Mouse (Mus musculus) retina, adult 2 months (tissue): ENCODE measurements around the gene Pitx1.

Source experiments
- DNase-seq: peaks from one replicate; pipeline ENCODE4 v3.0.0-alpha.2; 2012; ENCODE audit warnings: low read depth, low spot score

Pitx1 gene

GRCm38 (mm10) chr13:55830833-55831721 is 4.9 kb downstream of the Pitx1 start:
- no peak for DNase-seq

- DNase-seq = no peak
Observed at GRCm38 (mm10) chr13:55830081-55830832, 5.7 kb downstream of the Pitx1 start.

GRCm38 (mm10) chr13:55829018-55829655 is 6.9 kb downstream of the Pitx1 start:
- DNase-seq = no peak

GRCm38 (mm10) chr13:55828141-55829017 is 7.6 kb downstream of the Pitx1 start:
- DNase-seq = no peak

- no peak for DNase-seq
Observed at GRCm38 (mm10) chr13:55827679-55828140, 8.3 kb downstream of the Pitx1 start.

- peak; percentile 16 for DNase-seq
Observed at GRCm38 (mm10) chr13:55826796-55827678, 9.0 kb downstream of the Pitx1 start.

GRCm38 (mm10) chr13:55826008-55826671 is 9.9 kb downstream of the Pitx1 start:
- no peak for DNase-seq

GRCm38 (mm10) chr13:55825245-55825681 is 10.7 kb downstream of the Pitx1 start:
- DNase-seq = no peak

- no peak for DNase-seq
Observed at GRCm38 (mm10) chr13:55824151-55824945, 11.6 kb downstream of the Pitx1 start.

- DNase-seq = no peak
Observed at GRCm38 (mm10) chr13:55822499-55822898, 13.5 kb downstream of the Pitx1 start.

- DNase-seq = no peak
Observed at GRCm38 (mm10) chr13:55814834-55815233, 21.2 kb downstream of the Pitx1 start.

- no peak for DNase-seq
Observed at GRCm38 (mm10) chr13:55813490-55814016, 22.4 kb downstream of the Pitx1 start.

- no peak for DNase-seq
Observed at GRCm38 (mm10) chr13:55810947-55811346, 25.0 kb downstream of the Pitx1 start.

- DNase-seq = no peak
Observed at GRCm38 (mm10) chr13:55809707-55810106, 26.3 kb downstream of the Pitx1 start.

GRCm38 (mm10) chr13:55809041-55809623 is 26.9 kb downstream of the Pitx1 start:
- DNase-seq = no peak

- DNase-seq = no peak
Observed at GRCm38 (mm10) chr13:55803973-55804372, 32.0 kb downstream of the Pitx1 start.

GRCm38 (mm10) chr13:55801246-55801645 is 34.7 kb downstream of the Pitx1 start:
- no peak for DNase-seq

GRCm38 (mm10) chr13:55786120-55786519 is 49.9 kb downstream of the Pitx1 start:
- no peak for DNase-seq
